ENCODE assay signal across 18 mouse cellular contexts in genomic region chr14:14987403-14987802, GRCm38 (mm10).
"Had no signal": no experiment of that assay in that cellular context is flagged by ENCODE, and none has a peak within 500 bp of the region (broad histone marks: within the 10 kb centered on the region; RNA-seq: fewer than 3 reads in every experiment).

No protein-coding gene starts in this region.

- H3K4me3 ChIP-seq: liver, embryonic 15.5 days; megakaryocyte, embryonic 14.5 days; midbrain, embryonic 13.5 days; midbrain, embryonic 15.5 days; neural tube, embryonic 13.5 days; neural tube, embryonic 15.5 days had no signal

- ATAC-seq: liver, postnatal 0 days; midbrain, embryonic 13.5 days; midbrain, embryonic 15.5 days had no signal

- H3K9me3 ChIP-seq: liver, embryonic 15.5 days; megakaryocyte, embryonic 14.5 days; midbrain, embryonic 13.5 days; midbrain, embryonic 15.5 days; neural tube, embryonic 13.5 days; neural tube, embryonic 15.5 days had no signal

- H3K27me3 ChIP-seq: liver, embryonic 15.5 days; megakaryocyte, embryonic 14.5 days; midbrain, embryonic 13.5 days; midbrain, embryonic 15.5 days; neural tube, embryonic 13.5 days; neural tube, embryonic 15.5 days had no signal

- H3K27ac ChIP-seq: liver, embryonic 15.5 days; macrophage; midbrain, embryonic 13.5 days; midbrain, embryonic 15.5 days; neural tube, embryonic 13.5 days; neural tube, embryonic 15.5 days had no signal

- H3K4me2 ChIP-seq: liver, embryonic 15.5 days; midbrain, embryonic 11.5 days; midbrain, embryonic 13.5 days; midbrain, embryonic 15.5 days; neural tube, embryonic 13.5 days; neural tube, embryonic 15.5 days had no signal

- H3K9ac ChIP-seq: liver, embryonic 15.5 days; liver, postnatal 0 days; midbrain, embryonic 13.5 days; midbrain, embryonic 15.5 days; neural tube, embryonic 13.5 days; neural tube, embryonic 15.5 days had no signal

- H3K4me1 ChIP-seq: liver, embryonic 15.5 days; midbrain, embryonic 13.5 days; midbrain, embryonic 15.5 days; neural tube, embryonic 13.5 days; neural tube, embryonic 15.5 days had no signal

- H3K36me3 ChIP-seq: liver, embryonic 15.5 days; midbrain, embryonic 13.5 days; midbrain, embryonic 15.5 days; neural tube, embryonic 13.5 days; neural tube, embryonic 15.5 days had no signal

- DNase-seq: liver, postnatal 0 days; lung, adult 2 months; lung, postnatal 10 days; right cerebral cortex, adult 18-20 months; right cerebral cortex, postnatal 25 days; right cerebral cortex, postnatal 4 days; spleen, adult 18-20 months; thymus, adult 18-20 months; thymus, postnatal 14 days; thymus, postnatal 36 days had no signal
